Mouse (Mus musculus): ENCODE measurements around the gene Phldb2. TPM values are rescaled to one million over a fixed set of nuclear protein-coding genes. Genes with fewer than 3 reads are reported as not detected.

The Phldb2 gene
- polyA plus RNA-seq, 1 experiment from 2014 or later: 6.6 TPM

GRCm38 (mm10) chr16:45810155-45810554 lies 143.2 kb downstream of the Phldb2 start:
- Histone ChIP-seq H3K27me3 (ENCODE audit: control insufficient read depth, insufficient read depth, low read depth, low read length) (no peaks in the 10 kb centered on the region), H3K4me1 (ENCODE audit: control insufficient read depth, insufficient read depth, low read length) (no peaks in the 10 kb centered on the region), H3K9ac (ENCODE audit: low read depth, low read length) (no peak overlapping the region), H3K9me3 (replicated peaks; ENCODE audit: control insufficient read depth, low read length, poor library complexity, severe bottlenecking) (no peaks in the 10 kb centered on the region), H3K27ac (ENCODE audit: low read length) (no peak overlapping the region), H3K4me3 (ENCODE audit: low read depth, low read length) (no peak overlapping the region), H3K4me2 (ENCODE audit: low read length) (no peak overlapping the region), H3K36me3 (ENCODE audit: control insufficient read depth, insufficient read depth, low read length) (no peaks in the 10 kb centered on the region)
- no peak for ATAC-seq
- WGBS: 78% methylated on average over 2 of the region's 2 CpGs

- WGBS: 73% methylated on average over 3 of the region's 3 CpGs
- Histone ChIP-seq H3K9ac (ENCODE audit: low read depth, low read length) (no peak overlapping the region), H3K4me3 (ENCODE audit: low read depth, low read length) (no peak overlapping the region), H3K4me2 (ENCODE audit: low read length) (no peak overlapping the region), H3K4me1 (ENCODE audit: control insufficient read depth, insufficient read depth, low read length) (no peaks in the 10 kb centered on the region), H3K27ac (ENCODE audit: low read length) (no peak overlapping the region), H3K27me3 (ENCODE audit: control insufficient read depth, insufficient read depth, low read depth, low read length) (no peaks in the 10 kb centered on the region), H3K36me3 (ENCODE audit: control insufficient read depth, insufficient read depth, low read length) (no peaks in the 10 kb centered on the region), H3K9me3 (replicated peaks; ENCODE audit: control insufficient read depth, low read length, poor library complexity, severe bottlenecking) (no peaks in the 10 kb centered on the region)
- no peak for ATAC-seq
These were observed 148.7 kb downstream of the Phldb2 start for GRCm38 (mm10) chr16:45804708-45805107.

- Histone ChIP-seq H3K4me2 (ENCODE audit: low read length) (no peak overlapping the region), H3K9me3 (replicated peaks; ENCODE audit: control insufficient read depth, low read length, poor library complexity, severe bottlenecking) (no peaks in the 10 kb centered on the region), H3K27me3 (ENCODE audit: control insufficient read depth, insufficient read depth, low read depth, low read length) (no peaks in the 10 kb centered on the region), H3K4me3 (ENCODE audit: low read depth, low read length) (no peak overlapping the region), H3K9ac (ENCODE audit: low read depth, low read length) (no peak overlapping the region), H3K36me3 (ENCODE audit: control insufficient read depth, insufficient read depth, low read length) (no peaks in the 10 kb centered on the region), H3K27ac (ENCODE audit: low read length) (no peak overlapping the region), H3K4me1 (ENCODE audit: control insufficient read depth, insufficient read depth, low read length) (no peaks in the 10 kb centered on the region)
- WGBS: 74% methylated on average over 2 of the region's 2 CpGs
- no peak for ATAC-seq
These were observed 153.0 kb downstream of the Phldb2 start for GRCm38 (mm10) chr16:45800406-45800805.

- Histone ChIP-seq H3K4me2 (ENCODE audit: low read length) (no peak overlapping the region), H3K27ac (ENCODE audit: low read length) (no peak overlapping the region), H3K36me3 (ENCODE audit: control insufficient read depth, insufficient read depth, low read length) (no peaks in the 10 kb centered on the region), H3K4me1 (ENCODE audit: control insufficient read depth, insufficient read depth, low read length) (no peaks in the 10 kb centered on the region), H3K4me3 (ENCODE audit: low read depth, low read length) (no peak overlapping the region), H3K9ac (ENCODE audit: low read depth, low read length) (no peak overlapping the region), H3K27me3 (ENCODE audit: control insufficient read depth, insufficient read depth, low read depth, low read length) (no peaks in the 10 kb centered on the region), H3K9me3 (replicated peaks; ENCODE audit: control insufficient read depth, low read length, poor library complexity, severe bottlenecking) (no peaks in the 10 kb centered on the region)
- 47% methylated on average over 4 of the region's 4 CpGs for WGBS
- ATAC-seq: no peak
These were observed 154.2 kb downstream of the Phldb2 start for GRCm38 (mm10) chr16:45799150-45799549.

- Histone ChIP-seq H3K9ac (ENCODE audit: low read depth, low read length) (no peak overlapping the region), H3K9me3 (replicated peaks; ENCODE audit: control insufficient read depth, low read length, poor library complexity, severe bottlenecking) (no peaks in the 10 kb centered on the region), H3K4me1 (ENCODE audit: control insufficient read depth, insufficient read depth, low read length) (no peaks in the 10 kb centered on the region), H3K27me3 (ENCODE audit: control insufficient read depth, insufficient read depth, low read depth, low read length) (no peaks in the 10 kb centered on the region), H3K4me2 (ENCODE audit: low read length) (no peak overlapping the region), H3K4me3 (ENCODE audit: low read depth, low read length) (no peak overlapping the region), H3K27ac (ENCODE audit: low read length) (no peak overlapping the region), H3K36me3 (ENCODE audit: control insufficient read depth, insufficient read depth, low read length) (no peaks in the 10 kb centered on the region)
- WGBS: 79% methylated on average over 2 of the region's 2 CpGs
- no peak for ATAC-seq
These were observed 154.8 kb downstream of the Phldb2 start for GRCm38 (mm10) chr16:45798591-45798990.

GRCm38 (mm10) chr16:45796815-45797214 lies 156.6 kb downstream of the Phldb2 start:
- 65% methylated on average over 2 of the region's 2 CpGs for WGBS
- no peak for ATAC-seq
- H3K9me3 ChIP-seq (replicated peaks; ENCODE audit: control insufficient read depth, low read length, poor library complexity, severe bottlenecking): no peaks in the 10 kb centered on the region

GRCm38 (mm10) chr16:45795188-45795693 lies 158.2 kb downstream of the Phldb2 start:
- Histone ChIP-seq H3K9ac (ENCODE audit: low read depth, low read length) (no peak overlapping the region), H3K4me1 (ENCODE audit: control insufficient read depth, insufficient read depth, low read length) (no peaks in the 10 kb centered on the region), H3K27ac (ENCODE audit: low read length) (no peak overlapping the region), H3K4me3 (ENCODE audit: low read depth, low read length) (no peak overlapping the region), H3K27me3 (ENCODE audit: control insufficient read depth, insufficient read depth, low read depth, low read length) (no peaks in the 10 kb centered on the region), H3K4me2 (ENCODE audit: low read length) (no peak overlapping the region), H3K9me3 (replicated peaks; ENCODE audit: control insufficient read depth, low read length, poor library complexity, severe bottlenecking) (no peaks in the 10 kb centered on the region), H3K36me3 (ENCODE audit: control insufficient read depth, insufficient read depth, low read length) (no peaks in the 10 kb centered on the region)
- no peak for ATAC-seq
- 91% methylated on average over 5 of the region's 5 CpGs for WGBS

More at GRCm38 (mm10) chr16:45796815-45797214, 156.6 kb downstream of the Phldb2 start:
- Histone ChIP-seq H3K4me2 (ENCODE audit: low read length) (no peak overlapping the region), H3K4me3 (ENCODE audit: low read depth, low read length) (no peak overlapping the region), H3K36me3 (ENCODE audit: control insufficient read depth, insufficient read depth, low read length) (no peaks in the 10 kb centered on the region), H3K27ac (ENCODE audit: low read length) (no peak overlapping the region), H3K9ac (ENCODE audit: low read depth, low read length) (no peak overlapping the region), H3K27me3 (ENCODE audit: control insufficient read depth, insufficient read depth, low read depth, low read length) (no peaks in the 10 kb centered on the region), H3K4me1 (ENCODE audit: control insufficient read depth, insufficient read depth, low read length) (no peaks in the 10 kb centered on the region)

- Histone ChIP-seq H3K9ac (ENCODE audit: low read depth, low read length) (no peak overlapping the region), H3K9me3 (replicated peaks; ENCODE audit: control insufficient read depth, low read length, poor library complexity, severe bottlenecking) (no peaks in the 10 kb centered on the region), H3K4me2 (ENCODE audit: low read length) (no peak overlapping the region), H3K27me3 (ENCODE audit: control insufficient read depth, insufficient read depth, low read depth, low read length) (no peaks in the 10 kb centered on the region), H3K4me3 (ENCODE audit: low read depth, low read length) (no peak overlapping the region), H3K4me1 (ENCODE audit: control insufficient read depth, insufficient read depth, low read length) (no peaks in the 10 kb centered on the region), H3K27ac (ENCODE audit: low read length) (no peak overlapping the region), H3K36me3 (ENCODE audit: control insufficient read depth, insufficient read depth, low read length) (no peaks in the 10 kb centered on the region)
- 87% methylated on average over 2 of the region's 2 CpGs for WGBS
- ATAC-seq: no peak
These were observed 160.6 kb downstream of the Phldb2 start for GRCm38 (mm10) chr16:45792781-45793180.

GRCm38 (mm10) chr16:45791286-45791685 lies 162.1 kb downstream of the Phldb2 start:
- no peaks in the 10 kb centered on the region for H3K27me3 ChIP-seq (ENCODE audit: control insufficient read depth, insufficient read depth, low read depth, low read length)
- H3K4me3 ChIP-seq (ENCODE audit: low read depth, low read length): no peak overlapping the region
- no peaks in the 10 kb centered on the region for H3K36me3 ChIP-seq (ENCODE audit: control insufficient read depth, insufficient read depth, low read length)
- 54% methylated on average over 5 of the region's 5 CpGs for WGBS
- H3K27ac ChIP-seq (ENCODE audit: low read length): no peak overlapping the region
- no peak for ATAC-seq
- H3K4me2 ChIP-seq (ENCODE audit: low read length): no peak overlapping the region
- H3K4me1 ChIP-seq (ENCODE audit: control insufficient read depth, insufficient read depth, low read length): no peaks in the 10 kb centered on the region
- no peaks in the 10 kb centered on the region for H3K9me3 ChIP-seq (replicated peaks; ENCODE audit: control insufficient read depth, low read length, poor library complexity, severe bottlenecking)
- no peak overlapping the region for H3K9ac ChIP-seq (ENCODE audit: low read depth, low read length)

All from midbrain, embryonic 16.5 days (tissue).